Mouse (Mus musculus) C2C12 (cell line): ENCODE data around the gene Atp1a2. TPM values are rescaled to one million over a fixed set of nuclear protein-coding genes. Genes with fewer than 3 reads are reported as not detected.

Experiments used
- H3K27me3 ChIP-seq: one replicate; pipeline ENCODE4 v1.6.1; 2011; ENCODE audit not compliant: control insufficient read depth, insufficient read depth, insufficient read length
- H3K36me3 ChIP-seq: one replicate; pipeline ENCODE4 v1.6.1; 2011; ENCODE audit not compliant: control insufficient read depth, insufficient read depth
- H3K4me3 ChIP-seq: one replicate; pipeline ENCODE4 v1.5.1; 2011; ENCODE audit warnings: mild to moderate bottlenecking, control low read depth; ENCODE audit not compliant: poor library complexity, insufficient read depth, severe bottlenecking
- H3K79me2 ChIP-seq: one replicate; pipeline ENCODE4 v1.6.1; 2011; ENCODE audit not compliant: control insufficient read depth, insufficient read depth
- H3K79me3 ChIP-seq: one replicate; pipeline ENCODE4 v1.6.1; 2011; ENCODE audit warnings: low read depth, control low read depth
- H3ac ChIP-seq: one replicate; pipeline ENCODE3; 2011; ENCODE audit warnings: low read depth; ENCODE audit not compliant: control insufficient read depth, insufficient read length
- CEBPB ChIP-seq: IDR thresholded peaks from one replicate; pipeline ENCODE4 v1.6.1; 2011; ENCODE audit warnings: low read depth, mild to moderate bottlenecking, control low read depth, moderate library complexity
- CTCF ChIP-seq: IDR thresholded peaks from one replicate; pipeline ENCODE4 v1.5.1; 2011; ENCODE audit not compliant: control insufficient read depth, insufficient read depth, insufficient read length
- FOSL1 ChIP-seq: IDR thresholded peaks from one replicate; pipeline ENCODE4 v1.8.0; 2011; ENCODE audit warnings: mild to moderate bottlenecking, low read length; ENCODE audit not compliant: poor library complexity, insufficient read depth, severe bottlenecking
- MAX ChIP-seq: IDR thresholded peaks from one replicate; pipeline ENCODE4 v1.6.1; 2011; ENCODE audit warnings: mild to moderate bottlenecking, control low read depth
- MYOD1 ChIP-seq: IDR thresholded peaks from one replicate; pipeline ENCODE4 v1.6.1; 2011; ENCODE audit warnings: low read depth; ENCODE audit not compliant: control insufficient read depth, insufficient read length
- MYOG ChIP-seq: IDR thresholded peaks from one replicate; pipeline ENCODE4 v1.6.1; 2011; ENCODE audit not compliant: control insufficient read depth, insufficient read length; ENCODE audit errors: extremely low read depth
- USF1 ChIP-seq: IDR thresholded peaks from one replicate; pipeline ENCODE4 v1.6.1; 2011; ENCODE audit warnings: low read depth, mild to moderate bottlenecking, control low read depth, moderate library complexity
- polyA plus RNA-seq: library from polyadenylated mRNA; unstranded; fragments of >200 nt; fragmentation: generic; extraction: Trizol; gene quantifications from one replicate; pipeline ENCODE4 v1.2.1, GENCODE M21; 2012; ENCODE audit warnings: missing spikeins

Gene Atp1a2
- polyA plus RNA-seq, 1 experiment = 0.76 TPM

DNA sequence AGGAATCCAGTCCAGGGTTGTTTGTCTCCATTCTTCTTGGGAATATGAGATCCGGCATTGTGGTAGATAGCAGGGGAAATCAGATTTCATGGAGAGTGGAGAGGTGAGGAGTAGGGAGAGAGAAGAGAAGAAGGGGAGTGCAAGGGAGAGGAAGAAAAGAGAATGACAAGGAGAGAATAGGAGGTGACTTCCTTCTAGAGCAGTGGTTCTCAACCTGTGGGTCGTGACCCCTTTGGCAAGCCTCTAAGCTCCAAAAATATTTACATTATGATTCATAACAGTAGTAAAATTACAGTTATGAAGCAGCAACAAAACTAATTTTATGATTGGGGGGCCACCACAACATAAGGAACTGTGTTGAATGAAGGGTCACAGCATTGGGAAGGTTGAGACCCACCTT, 35.1 kb upstream of the Atp1a2 start:
- TF ChIP-seq MYOD1 (no peak), USF1 (no peak), MAX (no peak), CTCF (no peak), FOSL1 (no peak), MYOG (no peak), CEBPB (no peak)
- Histone ChIP-seq H3K79me3 (no peaks in the 10 kb centered on the region), H3K4me3 (no peak overlapping the region), H3K27me3 (peaks cover 31% of the 10 kb centered on the region), H3K36me3 (no peaks in the 10 kb centered on the region), H3K79me2 (no peaks in the 10 kb centered on the region), H3ac (no peak overlapping the region)

DNA sequence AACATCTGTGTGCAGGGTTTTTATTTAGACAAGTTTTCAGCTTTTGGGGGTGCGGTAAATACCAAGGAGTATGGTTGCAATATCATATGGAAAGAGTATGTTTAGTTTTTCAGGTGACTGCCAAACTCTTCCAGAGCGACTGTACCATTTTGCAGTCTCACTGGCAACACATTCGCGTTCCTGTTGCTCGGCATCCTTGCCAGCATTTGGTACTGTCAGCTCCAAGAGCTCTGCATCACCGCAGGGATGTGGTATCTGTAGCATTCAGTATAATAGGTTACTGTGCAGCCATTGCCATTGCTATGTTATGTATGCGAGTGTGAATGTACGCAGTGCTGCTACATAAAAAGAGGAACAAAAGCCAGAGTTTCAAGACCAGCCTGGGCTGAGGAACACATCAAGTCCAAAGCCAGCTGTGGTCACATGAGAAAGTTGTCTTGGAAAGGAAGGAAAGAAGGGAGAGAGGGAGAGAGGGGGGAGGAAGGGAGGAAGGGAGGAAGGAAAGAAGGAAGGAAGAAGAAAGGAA, 33.6 kb upstream of the Atp1a2 start:
- no peak overlapping the region for H3ac ChIP-seq
- no peaks in the 10 kb centered on the region for H3K79me2 ChIP-seq
- TF ChIP-seq MYOD1 = no peak
- no peak for TF ChIP-seq MAX
- no peak for TF ChIP-seq FOSL1
- no peak for TF ChIP-seq MYOG
- no peak for TF ChIP-seq CTCF
- no peak for TF ChIP-seq CEBPB
- no peak for TF ChIP-seq USF1
- no peaks in the 10 kb centered on the region for H3K36me3 ChIP-seq
- no peak overlapping the region for H3K4me3 ChIP-seq
- peaks cover 29% of the 10 kb centered on the region for H3K27me3 ChIP-seq
- no peaks in the 10 kb centered on the region for H3K79me3 ChIP-seq

DNA sequence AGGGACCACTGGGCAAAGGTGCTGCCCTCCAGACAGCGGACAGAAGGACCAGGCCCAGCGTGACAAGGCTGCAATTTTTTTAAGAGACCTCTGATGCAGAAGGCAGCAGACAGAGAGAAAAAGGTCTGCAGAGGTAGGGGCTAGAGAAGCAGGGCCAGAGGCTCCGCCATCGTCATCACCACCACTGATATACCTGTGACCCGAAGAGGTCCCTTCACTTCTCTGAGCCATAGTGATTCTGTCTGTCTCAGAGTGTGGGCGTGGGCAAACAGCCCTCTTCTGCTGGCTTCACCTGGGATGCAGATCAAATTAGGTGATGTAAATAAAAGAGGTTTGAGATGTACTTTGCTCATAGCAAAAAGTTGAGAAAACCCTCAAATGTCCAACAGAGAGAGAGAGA, 31.8 kb upstream of the Atp1a2 start:
- no peak overlapping the region for H3K4me3 ChIP-seq
- H3K79me3 ChIP-seq = no peaks in the 10 kb centered on the region
- no peak for TF ChIP-seq USF1
- TF ChIP-seq MYOG = no peak
- no peak for TF ChIP-seq FOSL1
- no peak for TF ChIP-seq MAX
- TF ChIP-seq CEBPB = no peak
- TF ChIP-seq CTCF = no peak
- no peak for TF ChIP-seq MYOD1
- H3K79me2 ChIP-seq = no peaks in the 10 kb centered on the region
- H3K27me3 ChIP-seq = peaks cover 22% of the 10 kb centered on the region
- H3K36me3 ChIP-seq = no peaks in the 10 kb centered on the region
- no peak overlapping the region for H3ac ChIP-seq

DNA sequence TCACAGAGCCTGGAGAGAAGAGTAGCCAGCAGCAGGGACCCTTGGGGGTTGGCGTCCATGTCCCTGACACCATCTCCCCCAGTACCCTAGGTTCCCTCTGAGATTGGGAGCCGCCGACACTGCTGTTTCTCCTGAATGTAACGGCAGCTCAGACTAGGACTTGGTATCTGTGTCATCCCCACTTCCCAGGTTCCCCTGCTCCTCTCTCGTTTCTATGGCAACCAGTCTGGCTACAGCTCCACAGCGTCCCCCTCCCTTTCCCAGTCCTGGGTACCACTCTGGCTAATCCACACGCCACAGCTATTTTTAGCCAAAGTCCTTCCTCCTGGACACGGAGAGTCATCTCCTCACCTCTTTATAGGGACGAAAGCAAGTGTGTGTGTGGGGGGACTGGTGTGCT, 31.3 kb upstream of the Atp1a2 start, which contains the start of gene Kcnj9:
Gene Kcnj9 (minus strand): TSS at position 188 of the 400 bp plus-strand sequence.
- H3K79me3 ChIP-seq = no peaks in the 10 kb centered on the region
- H3ac ChIP-seq = no peak within 1 kb of the TSS
- no peaks in the 10 kb centered on the region for H3K36me3 ChIP-seq
- no peaks in the 10 kb centered on the region for H3K79me2 ChIP-seq
- no peak within 1 kb of the TSS for H3K4me3 ChIP-seq
- peaks cover 22% of the 10 kb centered on the region for H3K27me3 ChIP-seq
- TF ChIP-seq USF1 (no peak), MYOG (no peak), CEBPB (no peak), MAX (no peak), MYOD1 (no peak), FOSL1 (no peak), CTCF (no peak)

DNA sequence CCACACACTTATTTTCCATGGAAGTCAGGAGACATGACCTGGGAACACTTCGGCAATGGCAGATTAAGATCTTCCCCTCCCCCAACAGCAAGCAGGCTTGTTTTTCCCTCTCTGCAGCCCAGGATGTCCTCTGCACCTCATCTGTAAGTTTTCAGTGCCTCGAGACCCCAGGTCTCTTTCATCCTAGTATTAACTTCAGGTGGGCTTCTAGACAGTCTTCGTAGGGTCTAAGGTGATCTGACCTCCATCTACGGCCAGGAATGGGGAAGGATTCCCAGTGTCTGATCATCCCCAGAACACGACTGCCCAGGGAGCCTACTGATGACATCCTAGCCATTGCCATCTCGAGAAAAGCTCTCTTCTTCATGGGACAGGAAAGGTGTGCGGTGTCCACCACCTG, 30.6 kb upstream of the Atp1a2 start:
- Histone ChIP-seq H3K4me3 (no peak overlapping the region), H3K79me2 (no peaks in the 10 kb centered on the region), H3K36me3 (no peaks in the 10 kb centered on the region), H3K79me3 (no peaks in the 10 kb centered on the region), H3ac (no peak overlapping the region), H3K27me3 (peaks cover 18% of the 10 kb centered on the region)
- no peak for TF ChIP-seq CEBPB
- no peak for TF ChIP-seq MAX
- no peak for TF ChIP-seq FOSL1
- TF ChIP-seq MYOD1 = no peak
- no peak for TF ChIP-seq CTCF
- TF ChIP-seq MYOG = no peak
- no peak for TF ChIP-seq USF1

DNA sequence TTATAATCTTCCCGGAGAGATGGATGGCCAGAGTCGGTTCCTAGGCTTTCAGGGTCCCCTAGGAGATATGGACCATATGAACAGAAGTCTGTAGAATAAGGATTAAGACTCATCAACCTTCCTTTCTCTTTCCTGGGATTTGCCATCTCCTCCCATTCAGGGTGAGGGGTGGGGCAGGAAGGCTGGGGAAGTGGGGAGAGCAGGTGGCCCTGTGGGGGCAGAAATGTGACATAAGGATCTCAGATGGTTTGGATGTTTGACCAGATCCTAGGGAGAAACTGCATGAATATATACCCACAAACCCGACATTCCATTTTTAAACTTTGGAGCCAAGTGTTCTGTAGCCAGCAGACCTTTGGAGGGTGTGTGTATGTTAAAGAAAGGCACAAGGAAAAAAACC, 30.2 kb upstream of the Atp1a2 start:
- no peak for TF ChIP-seq CEBPB
- TF ChIP-seq CTCF = no peak
- no peak for TF ChIP-seq USF1
- no peak for TF ChIP-seq MYOG
- TF ChIP-seq MYOD1 = no peak
- no peak for TF ChIP-seq FOSL1
- TF ChIP-seq MAX = no peak

More for the DNA sequence above, 30.2 kb upstream of the Atp1a2 start:
- Histone ChIP-seq H3K27me3 (peaks cover 18% of the 10 kb centered on the region), H3K79me2 (no peaks in the 10 kb centered on the region), H3ac (no peak overlapping the region), H3K79me3 (no peaks in the 10 kb centered on the region), H3K36me3 (no peaks in the 10 kb centered on the region), H3K4me3 (no peak overlapping the region)
